Mouse (Mus musculus) ovary, postnatal 36 days (tissue): ENCODE measurements around the gene Col4a6.

Experiments
- DNase-seq: peaks from one replicate; pipeline ENCODE4 v3.0.0; 2022; ENCODE audit warnings: low spot score, mixed read lengths

Col4a6 gene

DNA sequence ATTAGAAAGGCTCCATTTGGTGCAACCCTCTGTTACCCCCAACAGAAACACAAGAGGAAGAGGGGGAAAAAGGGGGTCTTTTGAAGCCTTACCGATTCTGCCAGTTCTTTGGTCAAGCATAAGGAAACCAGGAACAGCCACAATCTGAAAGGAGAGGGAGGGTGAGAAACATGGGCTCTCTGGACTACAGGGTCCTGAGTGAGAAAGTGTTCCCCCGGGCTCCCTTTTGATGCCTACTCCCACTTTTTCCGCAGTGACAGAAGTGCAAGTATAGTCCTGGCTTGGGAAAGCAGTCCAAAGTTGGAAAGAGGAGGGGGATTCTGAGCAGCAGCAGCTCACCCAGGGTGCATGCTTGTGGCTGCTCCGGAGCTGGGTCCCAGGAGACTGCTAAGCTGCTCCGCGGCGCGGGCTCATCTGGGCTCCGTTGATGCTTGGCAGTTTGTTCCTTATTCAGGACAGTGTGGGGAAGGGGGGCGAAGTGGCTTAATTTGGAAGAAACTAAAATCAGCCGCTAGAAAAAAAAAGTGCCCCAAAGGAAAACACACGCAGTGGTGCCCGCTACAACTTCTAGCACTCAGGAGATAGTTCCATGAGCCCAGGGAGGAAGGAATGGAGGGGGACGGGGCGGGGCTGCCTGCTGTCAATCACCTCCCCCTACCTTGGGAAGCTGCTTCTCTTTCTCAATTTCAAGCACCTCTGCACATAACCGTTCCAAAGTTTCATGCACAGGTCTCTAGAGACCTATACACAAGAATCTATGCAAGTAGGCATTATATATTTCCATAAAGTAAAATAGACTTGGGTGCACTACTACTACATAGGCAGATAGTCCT is at the start of gene Col4a6:
Gene Col4a6 (minus strand): TSS at position 607 of the 833 bp plus-strand sequence.
- DNase-seq: peak; percentile 22

DNA sequence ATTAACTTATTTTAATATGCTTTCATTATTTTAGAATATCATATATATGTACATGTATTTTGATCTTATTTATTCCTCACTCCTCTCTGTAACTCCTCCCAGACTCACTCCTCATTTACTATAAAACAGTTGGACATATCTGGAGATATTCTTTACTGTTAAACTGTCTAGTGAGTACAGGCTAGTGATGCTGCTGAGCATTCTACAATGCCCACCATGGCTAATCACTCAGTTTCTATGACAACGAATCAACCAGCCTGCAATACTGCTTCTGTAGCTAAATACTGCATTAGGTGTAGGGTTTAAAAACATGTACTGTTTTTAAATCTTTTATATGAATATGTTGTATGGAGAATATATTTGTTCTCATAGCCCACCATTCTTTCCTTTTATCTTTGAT is 29.2 kb upstream of the Col4a6 start:
- DNase-seq: no peak

- no peak for DNase-seq
These were observed 20.7 kb upstream of the Col4a6 start for GRCm38 (mm10) chrX:141494545-141494944.

DNA sequence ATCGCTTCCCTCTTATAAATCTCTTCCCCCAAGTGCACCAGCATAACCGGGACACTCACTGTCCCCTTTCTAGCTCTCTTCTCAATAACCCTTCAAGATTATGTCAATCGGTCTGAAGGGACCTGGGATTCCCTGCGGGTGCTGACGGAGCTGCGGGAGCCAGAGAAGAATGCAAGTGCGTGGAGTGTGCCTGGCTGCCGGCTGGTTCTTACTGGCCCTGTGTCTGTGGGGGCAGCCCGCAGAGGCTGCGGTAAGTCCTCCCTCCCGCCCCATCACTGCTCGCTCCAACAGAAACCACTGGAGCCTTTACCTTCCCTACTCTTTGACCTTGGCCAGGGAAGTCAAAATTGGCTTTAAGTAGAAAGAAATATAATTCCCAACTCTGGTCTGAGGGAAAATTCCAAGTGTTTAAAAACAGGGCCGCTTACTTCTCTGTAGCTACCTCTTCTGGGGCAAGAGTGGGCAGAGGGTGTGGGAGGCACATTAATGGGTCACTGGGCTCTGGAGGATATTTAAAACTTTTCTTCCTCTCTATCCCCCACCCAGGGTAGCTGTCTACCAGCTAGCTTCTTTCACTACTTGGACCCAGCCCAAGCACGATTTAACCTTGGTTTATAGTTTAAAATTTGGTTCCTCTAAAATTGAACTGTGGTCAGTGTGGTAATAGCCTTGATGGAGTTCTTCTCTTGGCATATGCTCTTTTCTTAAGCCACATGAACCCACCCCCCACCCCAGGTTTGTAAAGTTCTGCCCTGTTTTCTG is 1.9 kb upstream of the Col4a6 start:
- DNase-seq: peak; percentile 14

DNA sequence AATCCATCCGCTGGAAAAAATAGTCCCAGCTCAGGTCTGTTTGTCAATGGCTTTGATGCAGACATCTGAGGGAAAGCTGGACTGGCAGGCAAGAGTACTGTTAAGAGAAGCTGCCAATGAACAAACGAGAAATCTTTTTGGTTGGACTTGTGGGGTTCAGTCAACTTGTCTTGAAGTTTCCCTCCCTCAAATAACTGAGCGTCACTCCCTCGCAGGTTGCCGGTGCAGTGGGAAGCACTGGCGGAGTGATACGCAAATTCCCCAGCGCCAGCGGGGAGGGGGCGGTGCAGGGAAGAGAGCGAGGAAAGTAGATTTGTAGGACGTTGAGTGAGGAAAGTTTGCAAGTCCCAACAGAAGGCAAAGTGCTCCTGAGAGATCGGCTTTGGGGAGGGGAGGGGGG is 1.2 kb upstream of the Col4a6 start, which contains the start of gene Col4a5:
Gene Col4a5 (plus strand): TSS at position 276 of the 400 bp plus-strand sequence.
- DNase-seq: peak; percentile 77

GRCm38 (mm10) chrX:141447936-141448335 is 25.9 kb downstream of the Col4a6 start:
- DNase-seq: no peak

- DNase-seq: no peak
These were observed 34.5 kb downstream of the Col4a6 start for GRCm38 (mm10) chrX:141439423-141439822.

- no peak for DNase-seq
These were observed 37.1 kb downstream of the Col4a6 start for GRCm38 (mm10) chrX:141436780-141437179.

DNA sequence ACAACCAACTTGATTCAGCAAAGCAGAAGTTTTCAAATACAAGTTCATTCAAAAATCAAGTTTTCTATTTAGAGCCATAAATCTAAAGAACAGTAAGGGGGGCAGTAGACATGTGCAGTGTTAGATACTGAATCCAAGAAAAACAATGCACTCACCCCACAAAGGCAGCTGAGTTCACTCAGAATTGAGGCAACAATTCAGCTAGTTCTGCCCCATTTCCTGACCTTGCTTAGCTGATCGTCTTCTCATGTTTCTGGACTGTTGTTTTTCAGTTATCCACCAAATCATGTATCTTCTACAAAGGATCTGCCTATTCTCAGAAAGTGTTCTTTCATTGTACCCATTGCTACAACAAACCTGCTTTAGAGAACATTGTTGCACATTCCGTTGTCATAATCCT is 58.6 kb downstream of the Col4a6 start:
- no peak for DNase-seq

GRCm38 (mm10) chrX:141396243-141396642 is 77.6 kb downstream of the Col4a6 start:
- no peak for DNase-seq

- DNase-seq: no peak
These were observed 88.3 kb downstream of the Col4a6 start for GRCm38 (mm10) chrX:141385399-141386105.

GRCm38 (mm10) chrX:141384632-141385031 is 89.2 kb downstream of the Col4a6 start:
- no peak for DNase-seq

- DNase-seq: no peak
These were observed 103.6 kb downstream of the Col4a6 start for GRCm38 (mm10) chrX:141370276-141370675.

- DNase-seq: no peak
These were observed 110.5 kb downstream of the Col4a6 start for GRCm38 (mm10) chrX:141363331-141363730.

- DNase-seq: no peak
These were observed 132.5 kb downstream of the Col4a6 start for GRCm38 (mm10) chrX:141341417-141341816.

DNA sequence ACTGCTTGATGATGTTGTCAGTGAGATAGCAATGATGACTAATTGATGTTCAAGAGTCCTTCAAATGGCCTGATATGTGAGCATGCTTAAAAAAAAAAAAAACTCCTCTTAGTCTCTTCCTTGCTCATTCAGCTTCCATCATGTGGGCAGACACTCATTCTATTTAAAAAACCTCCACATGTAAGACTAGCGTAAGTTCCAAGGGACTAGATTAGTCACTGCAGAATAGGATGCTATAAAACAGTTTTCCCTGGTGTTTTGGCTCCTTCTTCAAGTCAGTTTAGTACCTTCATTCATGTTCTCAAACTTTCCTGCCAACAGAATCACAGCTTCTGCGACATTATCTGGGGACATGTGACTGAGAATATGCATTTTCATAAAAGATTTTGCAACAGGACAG is 145.8 kb downstream of the Col4a6 start:
- DNase-seq: no peak

DNA sequence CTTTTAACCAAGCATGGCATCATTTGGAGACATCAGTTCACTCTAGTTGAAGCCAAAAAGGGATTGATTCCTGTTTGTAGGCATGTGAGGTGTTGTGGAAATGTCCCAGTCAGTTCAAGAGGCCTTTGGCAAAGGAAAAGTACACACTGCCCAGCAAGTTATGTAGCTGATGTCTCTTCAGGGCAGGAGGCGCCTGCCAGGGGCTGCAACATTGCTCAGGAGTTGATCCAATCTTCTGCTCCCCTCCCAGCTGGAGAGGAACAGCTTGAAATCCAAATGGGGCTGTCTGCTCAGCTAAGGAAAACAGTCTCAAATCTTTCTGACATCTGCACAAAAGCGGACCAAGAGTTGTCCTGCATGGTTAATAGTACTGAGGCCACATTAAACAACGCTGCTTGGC is 149.7 kb downstream of the Col4a6 start:
- no peak for DNase-seq

GRCm38 (mm10) chrX:141316217-141316616 is 157.7 kb downstream of the Col4a6 start:
- DNase-seq: no peak

DNA sequence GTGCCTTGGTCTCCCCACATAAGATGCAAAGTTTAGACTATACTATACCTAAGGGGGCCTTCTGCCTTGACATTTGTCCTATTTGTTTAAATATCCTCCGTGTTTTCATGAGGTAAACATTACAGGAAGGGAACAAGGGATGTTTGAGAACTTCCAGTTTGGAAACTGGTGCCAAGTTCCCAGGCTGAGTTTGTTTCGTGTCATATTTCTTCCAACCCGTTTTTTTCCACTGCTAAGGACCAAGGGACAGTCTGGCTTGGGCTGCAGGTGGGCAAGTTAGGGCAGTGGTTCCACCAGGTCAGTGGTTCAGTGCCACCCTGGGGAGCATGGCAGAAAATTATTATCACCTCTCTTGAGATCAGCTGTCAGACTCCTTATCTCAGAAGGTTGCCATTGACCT is 158.1 kb downstream of the Col4a6 start:
- DNase-seq: no peak

GRCm38 (mm10) chrX:141292702-141293462 is 181.0 kb downstream of the Col4a6 start:
- DNase-seq: no peak

DNA sequence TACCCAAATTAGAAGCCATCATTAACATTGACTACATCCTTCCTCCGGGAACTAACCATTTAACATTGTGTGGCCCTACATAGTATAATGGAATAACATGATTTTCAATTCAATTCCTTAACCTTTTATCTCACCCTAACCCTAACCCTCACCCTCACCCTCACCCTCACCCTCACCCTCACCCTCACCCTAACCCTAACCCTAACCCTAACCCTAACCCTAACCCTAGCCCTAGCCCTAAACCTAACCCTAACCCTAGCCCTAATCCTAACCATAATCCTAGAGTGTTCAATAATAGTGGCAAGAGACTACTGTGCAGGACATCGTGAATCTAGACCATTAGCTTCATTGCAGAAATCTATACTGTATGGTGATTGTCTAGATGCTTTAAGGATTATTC is 197.5 kb downstream of the Col4a6 start:
- no peak for DNase-seq

DNA sequence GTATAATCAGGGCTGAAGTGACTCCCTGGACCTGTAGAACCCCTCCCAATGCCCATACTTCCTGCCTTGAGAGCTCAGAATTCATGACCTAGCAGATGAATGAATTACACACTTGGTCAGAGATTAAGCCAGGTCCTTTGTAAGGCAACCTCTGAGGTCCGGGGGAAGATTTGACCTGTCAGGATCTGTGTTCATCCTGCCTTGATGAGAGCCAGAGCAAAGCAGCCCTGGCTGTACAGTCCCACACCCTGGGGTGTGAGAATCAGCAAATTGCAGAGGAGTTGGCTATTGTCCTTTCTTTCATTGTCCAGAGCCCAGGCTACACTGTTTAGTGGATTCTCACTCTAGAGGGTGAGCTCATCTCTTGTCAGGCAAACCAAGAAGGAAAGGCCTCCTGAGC is 207.9 kb downstream of the Col4a6 start:
- no peak for DNase-seq
